Mouse (Mus musculus): ENCODE data around the gene Ppdpf.

Gene Ppdpf

DNA sequence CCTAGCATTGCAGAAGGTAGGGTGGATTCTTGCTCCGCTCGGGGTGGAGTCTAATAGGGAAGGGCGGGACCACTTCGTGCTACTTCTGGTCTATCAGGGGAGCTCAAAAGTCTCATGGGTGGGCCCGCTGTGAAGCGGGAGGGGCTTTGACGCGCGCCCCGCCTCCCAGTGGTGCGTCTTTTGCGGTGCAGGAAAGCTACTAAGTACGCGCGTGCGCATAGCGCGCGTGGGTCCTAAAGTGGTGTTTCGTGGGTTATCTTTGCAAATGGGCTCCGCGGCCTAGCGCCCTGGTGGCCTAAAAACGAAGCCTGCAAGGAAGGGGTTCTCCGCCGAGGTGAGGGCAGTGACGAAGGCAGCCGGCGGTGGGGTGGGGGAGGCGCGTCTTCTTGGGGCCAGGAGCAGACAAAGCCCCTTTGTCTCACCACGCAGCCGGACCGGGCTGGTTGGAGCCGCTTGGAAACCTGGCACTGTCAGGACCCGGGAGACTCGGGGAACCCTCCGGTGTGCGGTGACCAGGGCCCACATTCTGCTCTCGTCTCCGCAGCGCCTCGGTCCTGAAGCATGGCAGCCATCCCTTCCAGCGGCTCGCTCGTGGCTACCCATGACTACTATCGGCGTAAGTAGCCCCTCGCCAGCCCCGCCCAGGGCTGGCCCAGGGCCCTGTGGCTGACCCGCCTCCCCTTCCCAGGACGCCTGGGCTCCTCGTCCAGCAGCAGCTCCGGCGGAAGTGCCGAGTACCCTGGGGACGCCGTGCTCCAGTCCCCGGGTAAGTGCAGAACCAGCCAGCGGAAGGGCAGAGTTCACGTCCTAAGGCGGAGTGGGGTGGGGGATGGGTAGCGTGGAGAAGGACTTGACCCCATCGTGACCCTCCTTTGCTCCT, at the start of gene Ppdpf:
TSS of gene Ppdpf (plus strand) at position 127 of the 880 bp plus-strand sequence.
- peak; percentile 96 for DNase-seq (ENCODE audit: low read depth, low spot score)

DNA sequence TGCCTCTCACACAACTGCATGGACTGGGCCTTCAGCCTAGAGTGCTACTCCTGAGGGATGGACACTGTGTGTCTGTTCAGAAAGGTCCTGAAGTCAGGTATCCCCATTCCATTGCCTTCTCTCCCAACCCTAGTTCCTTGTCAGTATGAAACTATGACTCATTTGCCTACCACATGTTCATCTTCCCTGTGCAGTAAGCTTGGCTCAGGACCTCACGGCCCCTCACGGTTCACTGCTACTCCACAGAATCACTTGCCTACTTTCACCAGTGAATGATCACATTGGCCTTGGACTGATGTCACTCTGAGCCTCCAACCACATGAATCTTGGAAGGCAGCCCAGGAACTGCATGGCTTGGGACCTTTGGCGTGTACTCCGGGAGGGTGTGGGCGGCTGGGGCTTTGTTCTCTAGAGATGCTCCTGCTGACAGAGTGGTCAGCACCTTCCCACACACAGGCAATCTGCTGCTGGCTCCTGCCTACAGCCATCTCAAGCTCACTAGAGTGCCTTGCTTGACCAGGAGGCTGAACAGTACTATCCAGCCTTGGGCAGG, 47.3 kb upstream of the Ppdpf start:
- DNase-seq (ENCODE audit: low read depth, low spot score) = peak; percentile 92

DNA sequence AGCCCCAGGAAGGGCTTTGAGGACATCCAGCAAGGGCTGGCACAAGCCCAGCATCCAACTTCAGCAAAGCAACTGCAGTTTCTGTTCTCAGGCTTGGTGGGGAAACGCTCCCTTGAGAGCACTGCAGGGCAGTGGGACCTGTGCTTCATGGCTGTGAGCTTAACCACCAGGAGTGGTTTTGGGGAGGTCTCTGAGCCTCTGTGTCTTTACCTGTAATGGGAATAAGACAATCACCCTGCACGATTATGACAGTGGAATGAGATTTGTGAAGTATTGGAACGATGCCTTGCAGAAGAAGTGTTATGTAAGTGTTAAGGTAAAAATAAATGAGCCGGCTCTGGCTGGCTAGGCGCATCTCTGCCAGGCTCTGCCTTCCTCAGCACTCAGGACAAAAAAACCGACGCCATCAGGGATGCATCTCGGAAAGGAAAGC, 44.3 kb upstream of the Ppdpf start:
- peak; percentile 91 for DNase-seq (ENCODE audit: low read depth, low spot score)

DNA sequence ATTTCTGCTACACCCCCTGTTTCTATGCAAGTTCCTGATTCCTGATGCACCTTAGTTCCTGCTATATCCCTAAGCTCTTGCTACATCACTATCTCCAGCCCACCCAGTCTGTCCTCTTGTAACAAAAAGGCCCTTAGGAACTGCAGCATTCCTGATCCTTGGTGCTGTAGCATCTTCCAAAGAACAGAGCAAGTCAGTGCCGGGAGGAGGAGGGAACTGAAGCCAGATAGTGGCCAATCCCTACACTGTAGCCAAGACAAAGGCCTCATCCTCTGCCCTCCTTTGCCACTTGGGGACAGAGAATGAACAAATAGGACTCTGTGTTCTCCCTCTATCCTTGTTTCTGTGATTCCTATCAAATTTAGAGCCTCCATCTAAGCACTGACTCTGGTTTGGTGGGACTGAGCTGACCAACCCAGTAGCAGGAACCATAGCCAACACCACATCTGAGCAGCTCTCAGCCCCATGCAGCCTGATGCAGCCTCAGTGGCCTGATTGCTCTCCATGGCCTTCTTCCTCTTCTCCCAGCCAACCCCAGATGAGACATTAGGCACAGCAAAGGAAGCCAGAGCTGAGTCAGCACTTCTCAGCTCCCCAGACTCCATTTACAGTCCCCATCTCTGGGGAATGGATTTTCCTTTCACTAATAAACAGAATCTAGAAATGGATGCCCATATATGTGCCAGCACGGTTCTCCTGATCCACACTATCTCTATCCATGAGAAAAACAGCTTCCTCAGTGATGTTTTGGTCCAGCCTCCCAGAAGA, 43.4 kb upstream of the Ppdpf start:
- peak; percentile 67 for DNase-seq (ENCODE audit: low read depth, low spot score)

DNA sequence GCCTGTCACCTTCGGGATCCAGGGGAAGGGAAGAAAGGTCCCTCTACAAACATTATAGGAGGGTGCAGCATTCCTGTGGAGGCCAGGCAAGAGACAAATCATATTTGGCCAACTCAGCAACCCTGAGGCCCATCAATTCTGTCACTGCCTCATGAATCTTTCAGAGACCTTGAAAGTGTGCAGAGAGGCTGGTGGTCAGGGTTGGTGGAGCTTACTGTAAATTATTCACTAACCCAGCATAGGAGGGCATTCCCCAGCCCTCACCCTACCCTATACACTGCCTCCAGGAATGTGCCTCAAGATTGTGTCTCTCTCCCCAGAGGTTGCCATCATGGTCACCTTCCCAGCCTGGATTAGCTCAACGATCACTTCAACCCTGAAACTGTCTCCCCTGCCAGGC, 42.4 kb upstream of the Ppdpf start:
- DNase-seq (ENCODE audit: low read depth, low spot score) = no peak

DNA sequence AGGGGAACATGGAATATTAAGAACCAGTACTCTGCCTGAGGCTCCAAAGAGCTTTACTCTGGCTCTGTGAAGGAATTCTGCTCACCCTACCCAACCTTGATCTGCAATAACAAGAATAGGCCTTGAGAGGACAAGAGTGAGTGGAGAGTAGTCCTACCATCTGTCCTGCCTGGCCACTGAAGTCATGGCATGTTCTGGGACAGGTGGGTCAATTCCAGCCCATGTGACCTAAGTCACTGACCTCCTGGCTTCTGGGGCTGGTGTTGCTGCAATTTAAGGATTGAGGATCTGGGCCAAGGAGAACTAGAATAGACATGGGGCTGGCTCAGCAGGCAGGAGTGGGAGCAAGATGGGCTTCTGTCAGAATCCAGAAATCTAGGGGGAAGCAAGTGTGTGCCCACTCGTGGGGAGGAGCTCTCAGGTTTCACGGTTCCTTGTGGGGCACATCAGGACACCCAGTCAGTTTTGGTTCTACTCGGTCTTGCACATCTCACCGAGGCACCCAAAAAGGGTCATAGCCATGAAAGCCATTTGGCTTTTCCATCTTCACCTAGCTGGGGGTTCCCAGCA, 40.0 kb upstream of the Ppdpf start:
- peak; percentile 58 for DNase-seq (ENCODE audit: low read depth, low spot score)

DNA sequence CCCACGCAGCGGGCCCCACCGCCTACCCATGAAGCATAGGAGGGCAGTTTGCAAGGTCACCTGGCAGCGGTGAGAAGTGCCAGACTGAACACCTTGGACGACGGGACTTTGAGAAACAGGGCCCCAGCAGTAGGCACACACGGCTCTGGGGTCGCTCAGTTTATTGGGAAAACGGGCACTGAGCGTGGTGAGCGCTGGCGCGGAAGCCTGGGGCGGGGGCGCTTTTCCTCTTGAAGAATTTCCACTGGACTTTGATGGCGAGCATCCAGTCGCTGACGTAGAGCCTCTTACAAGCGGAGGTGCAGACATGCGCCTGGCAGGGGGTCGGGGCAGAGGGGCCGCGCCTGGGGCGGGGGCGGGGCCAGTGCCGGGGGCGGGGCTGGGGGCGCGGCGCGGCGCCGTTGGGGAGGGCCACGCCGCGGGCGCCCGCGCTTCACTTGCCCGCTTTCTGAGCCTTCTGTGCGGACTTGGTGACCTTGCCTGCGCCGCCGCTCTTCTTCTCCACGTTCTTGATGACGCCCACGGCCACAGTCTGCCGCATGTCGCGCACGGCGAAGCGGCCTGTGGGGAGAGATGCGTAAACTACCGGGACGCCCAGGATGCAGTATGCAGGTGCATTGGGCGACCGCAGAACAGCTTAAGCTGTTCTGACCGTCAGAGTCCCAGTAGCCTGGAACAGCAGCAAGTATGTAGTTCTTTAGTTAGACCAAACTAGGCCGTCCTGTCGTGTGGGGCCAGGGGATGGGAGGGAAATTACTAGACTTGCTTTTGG, 39.3 kb upstream of the Ppdpf start:
- DNase-seq (ENCODE audit: low read depth, low spot score) = peak; percentile 67

DNA sequence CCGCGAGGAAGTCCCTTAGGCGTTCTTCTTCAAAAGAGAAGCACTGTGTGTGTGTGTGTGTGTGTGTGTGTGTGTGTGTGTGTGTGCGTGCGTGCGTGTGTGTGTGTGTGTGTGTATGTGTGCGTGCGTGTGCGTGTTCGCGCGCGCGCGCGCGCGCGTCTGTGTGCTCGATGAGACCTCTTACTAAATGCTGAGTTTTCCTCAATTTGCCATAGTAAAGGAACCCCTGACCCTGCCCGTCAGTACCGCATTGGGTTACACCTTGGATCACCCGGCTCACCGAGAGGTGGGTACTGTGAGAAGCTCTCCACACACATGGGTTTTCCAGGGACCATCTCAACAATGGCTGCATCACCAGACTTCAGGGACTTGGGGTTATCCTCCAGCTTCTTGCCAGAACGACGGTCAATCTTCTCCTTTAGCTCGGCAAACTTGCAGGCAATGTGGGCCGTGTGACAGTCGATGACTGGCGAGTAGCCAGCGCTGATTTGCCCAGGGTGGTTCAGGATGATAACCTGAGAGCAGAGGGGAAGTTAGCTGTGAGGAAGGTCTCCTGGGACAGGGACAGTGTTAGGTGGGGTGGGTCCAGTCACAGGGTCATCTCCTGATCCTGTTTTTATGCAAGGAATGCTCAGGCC, 38.6 kb upstream of the Ppdpf start:
- DNase-seq (ENCODE audit: low read depth, low spot score) = peak; percentile 47

DNA sequence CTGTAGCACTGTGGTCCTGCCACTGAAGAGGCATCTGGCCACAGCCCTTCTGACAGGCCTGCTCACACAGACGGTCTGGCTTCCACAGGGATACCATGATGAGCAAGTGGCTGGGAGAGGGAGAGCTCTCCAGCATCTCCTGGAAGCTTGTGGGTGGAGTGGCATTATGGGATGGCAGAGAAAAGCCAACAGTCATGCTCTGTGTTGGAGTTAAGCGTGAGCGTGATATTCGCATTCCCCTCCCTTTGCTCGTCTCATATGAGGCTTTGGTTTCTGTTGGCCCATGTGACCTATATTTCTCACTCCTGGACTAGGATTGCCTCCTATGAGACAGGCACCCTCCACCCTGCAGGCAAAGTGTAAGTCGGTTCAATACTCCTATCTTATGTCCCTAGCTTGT, 36.8 kb upstream of the Ppdpf start:
- DNase-seq (ENCODE audit: low read depth, low spot score) = peak; percentile 91

DNA sequence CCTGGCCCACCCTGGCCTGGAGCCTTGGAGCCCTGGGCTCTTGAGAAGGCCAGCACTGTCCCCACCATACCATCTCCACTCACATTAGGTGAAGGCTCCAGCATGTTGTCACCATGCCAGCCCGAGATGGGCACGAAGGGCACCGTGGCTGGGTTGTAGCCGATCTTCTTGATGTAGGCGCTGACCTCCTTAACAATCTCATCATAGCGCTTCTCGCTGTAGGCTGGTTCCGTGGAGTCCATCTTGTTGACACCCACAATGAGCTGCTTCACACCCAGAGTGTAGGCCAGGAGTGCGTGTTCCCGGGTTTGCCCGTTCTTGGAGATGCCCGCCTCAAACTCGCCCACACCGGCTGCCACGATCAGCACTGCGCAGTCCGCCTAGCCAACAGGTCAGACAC, 34.3 kb upstream of the Ppdpf start:
- DNase-seq (ENCODE audit: low read depth, low spot score) = peak; percentile 53

DNA sequence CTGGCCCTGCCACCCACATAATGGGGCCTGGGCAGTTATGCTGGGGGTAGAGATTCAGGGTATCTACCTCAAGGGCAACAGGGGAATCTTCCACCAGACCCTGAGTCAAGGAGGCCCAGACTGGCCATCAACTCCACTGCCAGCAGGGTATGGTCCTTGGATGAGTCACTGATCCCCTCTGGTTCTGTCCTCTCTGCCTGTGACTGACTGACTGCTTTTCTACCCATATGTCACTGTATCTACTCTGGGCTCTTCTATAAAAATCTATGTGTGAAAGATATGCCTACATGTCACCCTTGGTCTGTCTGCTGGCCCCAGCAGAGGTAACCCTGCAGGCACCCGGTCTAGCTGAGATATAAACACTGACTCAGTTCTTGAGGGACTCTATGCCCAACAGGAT, 33.9 kb upstream of the Ppdpf start:
- no peak for DNase-seq (ENCODE audit: low read depth, low spot score)

DNA sequence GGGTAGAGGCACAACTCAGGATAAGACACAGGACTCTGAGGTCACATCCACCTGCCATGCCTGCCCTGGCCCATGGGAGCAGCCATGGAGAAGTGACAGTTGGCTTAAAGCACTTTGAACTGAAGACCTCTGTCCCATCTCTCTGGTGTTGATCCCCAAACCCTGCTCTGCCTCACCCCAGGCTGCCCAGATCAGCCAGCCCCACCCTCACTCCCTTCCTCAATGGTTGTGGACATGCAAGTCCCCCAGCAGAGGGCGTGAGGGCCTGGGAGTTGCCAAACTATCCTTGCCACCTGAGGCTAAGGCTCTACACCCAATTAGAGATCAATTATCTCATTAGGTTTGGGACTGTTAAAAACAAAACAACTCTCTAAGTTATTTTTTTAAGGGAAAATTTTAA, 33.2 kb upstream of the Ppdpf start:
- DNase-seq (ENCODE audit: low read depth, low spot score) = peak; percentile 81

DNA sequence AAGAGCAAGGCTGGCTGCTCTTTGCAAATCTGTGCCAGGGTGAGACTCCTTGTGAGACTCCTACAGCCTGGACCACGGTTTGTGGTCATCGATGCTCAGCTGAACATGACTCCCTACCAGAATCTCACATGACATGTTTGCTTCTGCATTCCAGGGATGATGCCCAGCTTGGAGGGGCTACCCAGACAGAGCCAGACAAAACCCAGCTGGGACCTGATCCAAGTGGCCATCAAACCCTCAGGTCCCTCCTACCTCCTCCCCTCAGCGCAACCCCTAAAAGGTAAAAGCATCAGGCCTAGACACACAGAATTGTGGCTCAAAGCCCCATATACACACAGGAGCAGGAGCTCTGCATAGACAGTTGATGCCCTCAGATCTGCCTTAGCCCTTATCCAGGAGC, 32.7 kb upstream of the Ppdpf start:
- DNase-seq (ENCODE audit: low read depth, low spot score) = no peak

DNA sequence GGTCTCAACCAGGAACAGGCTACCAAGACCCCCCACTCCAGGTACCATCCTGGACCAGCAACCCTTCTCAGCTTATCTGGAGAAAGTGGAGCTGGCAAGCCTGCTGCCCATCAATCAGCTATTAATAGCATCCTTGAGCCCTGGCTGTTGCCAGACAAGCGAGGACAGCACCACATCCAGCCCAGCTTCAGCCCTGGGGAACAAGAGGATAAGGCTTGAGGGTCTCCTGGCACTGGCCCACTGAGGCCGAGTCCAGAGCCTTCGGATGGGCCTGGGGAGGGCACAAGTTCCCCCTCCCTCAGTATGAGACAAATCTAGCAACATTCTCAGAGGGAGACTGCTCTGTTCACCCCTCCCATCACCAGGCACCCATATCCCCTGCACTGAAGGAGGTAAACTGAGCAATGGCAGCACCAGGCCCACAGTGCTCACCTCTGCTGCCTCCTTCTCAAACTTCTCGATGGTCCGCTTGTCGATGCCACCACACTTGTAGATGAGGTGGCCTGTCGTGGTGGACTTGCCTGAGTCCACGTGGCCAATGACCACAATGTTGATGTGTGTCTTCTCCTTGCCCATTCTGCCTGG, 32.1 kb upstream of the Ppdpf start:
- DNase-seq (ENCODE audit: low read depth, low spot score) = no peak

DNA sequence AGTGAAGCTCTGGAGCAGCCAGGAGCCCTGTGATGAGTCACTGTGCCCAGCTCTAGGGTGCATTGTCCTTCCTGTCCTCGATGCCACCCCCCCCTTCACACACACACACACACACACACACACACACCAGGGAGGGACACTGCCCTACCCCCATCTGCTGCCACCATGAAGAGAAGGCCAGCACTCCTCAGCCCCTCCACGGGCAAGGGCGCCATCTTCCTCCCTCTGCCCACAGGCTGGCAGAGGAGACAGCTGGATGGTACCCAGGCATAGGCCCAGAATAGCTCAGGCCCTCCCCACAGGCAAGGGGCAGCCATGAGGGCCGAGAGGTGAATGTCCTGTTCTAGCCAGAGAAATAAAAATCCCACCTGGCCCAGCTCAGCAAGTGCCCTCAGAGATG, 31.2 kb upstream of the Ppdpf start:
- peak; percentile 93 for DNase-seq (ENCODE audit: low read depth, low spot score)

DNA sequence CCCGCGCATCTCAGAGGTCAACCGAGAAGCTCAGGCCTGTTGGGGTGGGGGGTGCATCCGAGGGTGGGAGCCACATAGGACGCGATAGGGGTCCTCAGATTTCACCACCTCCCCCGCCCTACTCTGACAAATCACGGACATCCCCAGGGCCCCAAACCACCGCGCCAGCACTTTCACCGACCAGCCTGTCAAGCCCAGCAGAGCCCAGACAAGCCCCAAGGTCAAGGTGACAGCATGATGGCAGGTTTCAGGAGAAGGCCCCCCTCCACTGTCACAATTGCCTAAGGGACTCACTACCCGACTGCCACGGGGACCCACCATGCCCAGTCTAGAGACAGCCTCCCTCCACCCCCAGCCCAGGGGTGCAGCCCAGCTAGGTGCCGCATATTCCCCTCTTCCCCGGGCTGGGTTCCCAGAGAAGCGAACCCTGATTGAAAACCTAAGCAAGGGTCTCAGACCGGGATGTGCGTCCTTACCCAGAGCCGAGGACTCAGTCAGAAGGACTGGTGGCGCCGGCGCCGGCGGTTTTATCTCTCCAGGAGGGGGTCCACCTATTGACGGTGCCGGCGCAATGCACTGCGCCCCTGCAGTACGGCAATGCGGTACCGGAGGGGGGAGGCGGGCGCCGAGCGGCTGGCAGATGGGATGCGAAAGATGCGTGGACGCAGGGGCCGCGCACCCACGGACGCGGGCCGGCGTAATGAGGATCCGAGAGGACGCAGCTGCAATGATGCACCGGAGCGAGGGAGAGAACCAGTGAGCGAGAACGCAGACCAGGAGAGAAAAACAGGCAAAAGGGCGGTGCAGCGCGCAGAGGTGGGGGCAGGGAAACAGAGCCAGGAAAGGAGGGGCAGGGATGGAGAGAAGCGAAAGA, 30.6 kb upstream of the Ppdpf start, which contains the start of gene Eef1a2:
TSS of gene Eef1a2 (minus strand) at position 767 of the 874 bp plus-strand sequence.
- DNase-seq (ENCODE audit: low read depth, low spot score) = peak; percentile 96

DNA sequence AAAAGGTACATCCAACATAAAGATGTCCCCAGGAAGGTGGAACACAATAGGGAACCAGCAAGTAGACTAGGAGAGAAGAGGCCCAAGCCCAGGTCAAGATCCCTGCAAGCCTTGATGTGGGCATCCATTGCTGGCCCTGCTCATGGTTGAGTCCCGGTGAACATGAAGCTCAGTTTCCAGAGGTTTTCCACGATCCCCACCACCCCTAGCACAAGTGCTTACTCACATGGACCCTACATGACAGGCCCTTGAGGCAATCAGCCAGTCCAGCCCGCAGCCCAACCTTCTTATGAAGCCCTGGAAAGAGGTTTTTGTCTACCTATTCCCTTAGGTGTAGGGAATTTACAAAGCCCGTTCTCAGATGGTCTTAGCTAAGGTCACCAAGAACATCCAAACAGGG, 29.9 kb upstream of the Ppdpf start:
- no peak for DNase-seq (ENCODE audit: low read depth, low spot score)

DNA sequence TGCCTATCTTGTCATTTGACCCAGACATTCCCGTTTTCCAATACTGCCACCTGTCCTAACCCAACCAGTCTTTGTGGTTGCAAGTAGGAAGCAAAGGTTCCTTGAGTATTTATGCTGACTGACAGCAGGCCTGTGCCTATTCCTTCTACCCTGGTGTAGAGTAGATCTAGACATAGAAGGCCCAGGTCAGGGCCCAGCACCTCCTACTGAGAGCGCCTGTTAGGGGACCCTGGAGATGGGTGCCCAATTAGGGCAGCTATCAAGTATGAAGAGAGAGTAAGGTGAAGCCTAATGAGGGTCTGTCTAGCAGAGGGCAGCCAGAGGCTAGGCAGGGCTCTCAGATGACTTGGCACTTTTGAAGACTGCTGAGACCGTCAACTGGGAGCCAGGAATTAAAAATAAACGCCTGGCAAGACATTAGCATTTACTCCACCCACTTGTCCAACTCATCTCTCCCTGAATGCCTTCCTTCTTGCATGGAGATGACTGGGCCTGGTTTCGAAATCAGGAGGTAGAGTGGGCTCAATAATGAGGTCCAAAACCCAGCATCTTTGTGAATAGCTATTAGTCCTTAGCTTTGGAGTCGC, 29.2 kb upstream of the Ppdpf start:
- peak; percentile 83 for DNase-seq (ENCODE audit: low read depth, low spot score)

DNA sequence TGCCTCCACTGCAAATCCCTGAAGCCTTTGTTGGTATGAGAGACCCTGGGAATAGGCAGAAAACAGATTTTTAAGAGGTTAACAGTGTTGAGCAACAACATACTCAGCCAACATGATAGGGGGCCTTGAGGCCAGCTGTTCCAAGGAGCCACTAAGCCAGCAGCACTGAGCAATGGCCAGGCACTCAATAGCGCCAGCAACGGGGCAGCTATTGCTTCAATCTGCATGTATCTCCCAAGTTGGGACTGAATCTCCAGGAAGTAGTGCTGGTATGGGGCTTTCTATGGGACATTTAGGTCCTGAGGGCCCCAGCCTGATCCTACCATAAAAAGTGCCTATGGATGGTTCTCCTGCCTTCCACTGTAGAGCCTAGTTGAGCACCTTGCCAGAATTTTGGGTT, 28.6 kb upstream of the Ppdpf start:
- DNase-seq (ENCODE audit: low read depth, low spot score) = peak; percentile 15
